In the genomic region with DNA sequence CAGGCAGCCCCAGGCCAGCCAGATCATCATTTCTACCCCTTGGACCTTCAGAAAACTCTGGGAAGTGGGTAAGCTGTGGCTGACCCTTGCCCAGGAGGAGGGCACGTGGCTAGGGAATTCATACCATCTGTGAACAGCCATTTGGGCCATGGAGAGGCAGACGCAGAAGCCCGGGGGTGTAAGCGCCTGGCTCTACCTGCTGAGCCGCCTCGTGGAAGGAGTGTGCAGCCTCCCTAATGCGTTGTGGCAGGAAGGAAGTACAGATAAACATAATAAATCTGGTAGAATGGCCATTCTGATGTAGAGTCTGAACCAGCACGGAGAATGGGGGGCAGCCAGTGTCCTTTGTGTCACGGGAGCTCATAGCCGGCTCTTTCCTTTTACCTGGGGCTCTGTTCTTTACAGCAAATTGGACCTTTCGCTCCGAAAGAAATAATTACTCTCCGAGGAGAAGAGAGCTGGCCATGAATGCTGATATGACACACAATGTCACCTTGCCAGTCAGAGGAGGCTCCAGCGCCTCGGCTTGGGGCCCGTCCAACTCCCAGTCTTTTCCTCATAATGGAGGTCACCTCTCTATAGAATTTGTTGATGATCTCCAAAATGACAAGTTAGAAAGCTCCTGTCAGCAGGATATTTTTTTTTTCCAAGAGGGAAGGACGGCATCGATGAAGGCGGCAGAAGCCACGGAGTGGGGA, we compare ENCODE assay signal across 15 mouse cellular contexts.
DNase-seq lines count a peak whose midpoint lies in the region; ATAC-seq lines count a peak whose summit lies in the region.
"Had no signal": no experiment of that assay in that cellular context is flagged by ENCODE, and none has a peak within 500 bp of the region (broad histone marks: within the 10 kb centered on the region; RNA-seq: fewer than 3 reads in every experiment).

No protein-coding gene starts in this region.

- peak; percentile 35 to 39 for DNase-seq in heart, adult 18-20 months
- no peak for DNase-seq in heart, postnatal 25 days (ENCODE audit: low spot score)
- DNase-seq in midbrain, embryonic 10.5 days (ENCODE audit: low spot score) = no peak
- DNase-seq in hindbrain, embryonic 14.5 days (ENCODE audit: low spot score) = no peak
- no peak for DNase-seq in urinary bladder, adult 2 months (ENCODE audit: low spot score)
- DNase-seq in MN1 (ENCODE audit: low spot score) = no peak
- DNase-seq: kidney, adult 18-20 months; liver; lung, embryonic 14.5 days; thymus, postnatal 14 days had no signal

- intact Hi-C loops in heart, postnatal 25 days (cut with DNase I) = no loop called here

- no peak overlapping the region for H3K4me3 ChIP-seq in midbrain, embryonic 13.5 days (replicated peaks)
- H3K4me3 ChIP-seq in midbrain, embryonic 10.5 days = no peak overlapping the region
- H3K4me3 ChIP-seq in hindbrain, embryonic 14.5 days (replicated peaks; ENCODE audit: low read length) = no peak overlapping the region
- H3K4me3 ChIP-seq: embryonic facial prominence, embryonic 15.5 days; forebrain, embryonic 13.5 days; heart, embryonic 15.5 days; layer of hippocampus, adult 2 months had no signal

- no peaks in the 10 kb centered on the region for H3K27me3 ChIP-seq in midbrain, embryonic 13.5 days
- no peaks in the 10 kb centered on the region for H3K27me3 ChIP-seq in midbrain, embryonic 10.5 days (ENCODE audit: low read depth, poor library complexity, severe bottlenecking)
- H3K27me3 ChIP-seq in hindbrain, embryonic 14.5 days (ENCODE audit: control insufficient read depth, insufficient read depth, low read length) = no peaks in the 10 kb centered on the region
- H3K27me3 ChIP-seq: embryonic facial prominence, embryonic 15.5 days had no signal

- ATAC-seq in midbrain, embryonic 13.5 days = peak; percentile 51
- no peak for ATAC-seq in hindbrain, embryonic 14.5 days (ENCODE audit: low FRiP score)
- ATAC-seq: forebrain, embryonic 13.5 days had no signal

- no peaks in the 10 kb centered on the region for H3K36me3 ChIP-seq in midbrain, embryonic 13.5 days
- no peaks in the 10 kb centered on the region for H3K36me3 ChIP-seq in midbrain, embryonic 10.5 days
- H3K36me3 ChIP-seq in hindbrain, embryonic 14.5 days (replicated peaks; ENCODE audit: control insufficient read depth, insufficient read depth) = no peaks in the 10 kb centered on the region
- H3K36me3 ChIP-seq: embryonic facial prominence, embryonic 15.5 days; heart, embryonic 15.5 days had no signal

- H3K4me1 ChIP-seq in midbrain, embryonic 13.5 days (replicated peaks) = peaks cover 37% of the 10 kb centered on the region
- H3K4me1 ChIP-seq in midbrain, embryonic 10.5 days = peaks cover 19% of the 10 kb centered on the region
- peaks cover 25% of the 10 kb centered on the region for H3K4me1 ChIP-seq in hindbrain, embryonic 14.5 days (replicated peaks; ENCODE audit: control insufficient read depth, insufficient read depth, low read length)
- H3K4me1 ChIP-seq: embryonic facial prominence, embryonic 15.5 days; heart, embryonic 15.5 days had no signal

- H3K4me2 ChIP-seq in midbrain, embryonic 13.5 days (replicated peaks) = no peak overlapping the region
- H3K4me2 ChIP-seq in hindbrain, embryonic 14.5 days (replicated peaks) = no peak overlapping the region
- H3K4me2 ChIP-seq: embryonic facial prominence, embryonic 15.5 days; forebrain, embryonic 13.5 days; heart, embryonic 15.5 days; lung, embryonic 14.5 days had no signal

- no peak overlapping the region for H3K9ac ChIP-seq in midbrain, embryonic 13.5 days (replicated peaks)
- H3K9ac ChIP-seq in hindbrain, embryonic 14.5 days = no peak overlapping the region
- H3K9ac ChIP-seq: embryonic facial prominence, embryonic 15.5 days; forebrain, embryonic 13.5 days; heart, embryonic 15.5 days; lung, embryonic 14.5 days had no signal

- no peaks in the 10 kb centered on the region for H3K9me3 ChIP-seq in midbrain, embryonic 13.5 days
- H3K9me3 ChIP-seq in midbrain, embryonic 10.5 days (replicated peaks) = no peaks in the 10 kb centered on the region
- H3K9me3 ChIP-seq in hindbrain, embryonic 14.5 days (ENCODE audit: control insufficient read depth, low read length) = no peaks in the 10 kb centered on the region
- H3K9me3 ChIP-seq: embryonic facial prominence, embryonic 15.5 days; forebrain, embryonic 13.5 days; heart, embryonic 15.5 days had no signal

- H3K27ac ChIP-seq in midbrain, embryonic 13.5 days = peak overlapping the region; percentile 81
- H3K27ac ChIP-seq in midbrain, embryonic 10.5 days (replicated peaks) = no peak overlapping the region
- H3K27ac ChIP-seq in hindbrain, embryonic 14.5 days = peak overlapping the region; percentile 84
- H3K27ac ChIP-seq: embryonic facial prominence, embryonic 15.5 days; forebrain, embryonic 13.5 days; heart, embryonic 15.5 days; layer of hippocampus, adult 2 months had no signal

- WGBS in midbrain, embryonic 13.5 days = 52% methylated on average over 20 of the region's 20 CpGs
- 80% methylated on average over 20 of the region's 20 CpGs for WGBS in midbrain, embryonic 10.5 days
- WGBS in hindbrain, embryonic 14.5 days = 49% methylated on average over 20 of the region's 20 CpGs

Comparison
In these comparisons a context has a peak if more than half of its experiments do, and no peak if none do; other contexts are left out.
1. DNase-seq: peak in heart, adult 18-20 months (2 of 2); none in heart, postnatal 25 days (single experiment), midbrain, embryonic 10.5 days (single experiment), hindbrain, embryonic 14.5 days (single experiment), urinary bladder, adult 2 months (single experiment) and MN1 (single experiment).